Mouse (Mus musculus) liver, postnatal 0 days (tissue): Measurements from ENCODE around the gene Pigh.

Experiments used
- CTCF ChIP-seq: sonication (generic); IDR thresholded peaks from 2 replicates; pipeline ENCODE4 v1.5.1; 2016; ENCODE audit warnings: antibody characterized with exemption, low read depth
- EP300 ChIP-seq: IDR thresholded peaks from 2 replicates; pipeline ENCODE4 v1.6.1; 2016; ENCODE audit warnings: antibody characterized with exemption, low read depth, mild to moderate bottlenecking

DNA sequence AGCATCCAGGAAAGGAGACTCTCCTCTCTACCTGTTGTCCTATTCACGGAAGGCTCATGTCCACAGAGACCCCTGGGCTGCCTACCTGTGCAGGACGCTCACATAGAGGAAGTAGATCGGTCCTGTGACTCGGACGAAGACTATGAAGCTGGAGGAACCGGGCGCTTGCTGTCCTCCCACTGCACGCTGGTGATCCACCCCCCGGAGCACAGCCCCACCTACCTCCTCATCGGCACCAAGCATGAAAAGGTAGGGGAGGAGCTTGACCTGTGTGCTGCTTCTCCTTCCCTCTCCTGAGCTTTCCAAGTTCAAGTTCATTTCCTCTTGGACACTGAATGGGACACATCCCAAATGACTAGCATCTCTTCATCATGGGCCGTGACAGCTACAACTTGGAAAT lies 21.1 kb downstream of the Pigh start:
- TF ChIP-seq CTCF (no peak), EP300 (no peak)
